Mouse (Mus musculus): ENCODE results near the gene Mkks. TPM values are rescaled to one million over a fixed set of nuclear protein-coding genes. Genes with fewer than 3 reads are reported as not detected.
"Not testable (repeated sequence)": the region's sequence is repeated elsewhere in the genome, so short reads cannot be mapped to it uniquely, and the experiment has no call there.

The Mkks gene
- polyA plus RNA-seq, 1 experiment from 2014 or later = 16.5 TPM

GRCm38 (mm10) chr2:136911958-136912411, 20.8 kb upstream of the Mkks start:
- Histone ChIP-seq H3K36me3 (ENCODE audit: control insufficient read depth, insufficient read depth, low read length) (no peaks in the 10 kb centered on the region), H3K9ac (ENCODE audit: low read length) (no peak overlapping the region), H3K9me3 (ENCODE audit: control insufficient read depth, low read length) (no peaks in the 10 kb centered on the region), H3K4me3 (ENCODE audit: low read depth, low read length) (no peak overlapping the region), H3K27me3 (ENCODE audit: control insufficient read depth, insufficient read depth, low read length) (no peaks in the 10 kb centered on the region), H3K4me2 (ENCODE audit: low read depth) (no peak overlapping the region), H3K27ac (ENCODE audit: low read depth, low read length) (no peak overlapping the region), H3K4me1 (ENCODE audit: control insufficient read depth, insufficient read depth, low read length) (peaks cover 5% of the 10 kb centered on the region; the same call in 1 of the 2 replicates)
- no peak for DNase-seq (ENCODE audit: low spot score)
- WGBS = 34% methylated on average over 4 of the region's 4 CpGs
- no peak for ATAC-seq (ENCODE audit: insufficient read depth, low FRiP score, low TSS enrichment)

GRCm38 (mm10) chr2:136909298-136909697, 18.1 kb upstream of the Mkks start:
- DNase-seq (ENCODE audit: low spot score) (no peak), ATAC-seq (ENCODE audit: insufficient read depth, low FRiP score, low TSS enrichment) (no peak)
- H3K4me1 ChIP-seq (ENCODE audit: control insufficient read depth, insufficient read depth, low read length) = peaks cover 5% of the 10 kb centered on the region; the same call in 1 of the 2 replicates
- H3K9ac ChIP-seq (ENCODE audit: low read length) = no peak overlapping the region
- 68% methylated on average over 2 of the region's 2 CpGs for WGBS
- no peak overlapping the region for H3K27ac ChIP-seq (ENCODE audit: low read depth, low read length)
- no peak overlapping the region for H3K4me3 ChIP-seq (ENCODE audit: low read depth, low read length)
- no peaks in the 10 kb centered on the region for H3K27me3 ChIP-seq (ENCODE audit: control insufficient read depth, insufficient read depth, low read length)
- H3K4me2 ChIP-seq (ENCODE audit: low read depth) = no peak overlapping the region
- no peaks in the 10 kb centered on the region for H3K9me3 ChIP-seq (ENCODE audit: control insufficient read depth, low read length)
- H3K36me3 ChIP-seq (ENCODE audit: control insufficient read depth, insufficient read depth, low read length) = no peaks in the 10 kb centered on the region

DNA sequence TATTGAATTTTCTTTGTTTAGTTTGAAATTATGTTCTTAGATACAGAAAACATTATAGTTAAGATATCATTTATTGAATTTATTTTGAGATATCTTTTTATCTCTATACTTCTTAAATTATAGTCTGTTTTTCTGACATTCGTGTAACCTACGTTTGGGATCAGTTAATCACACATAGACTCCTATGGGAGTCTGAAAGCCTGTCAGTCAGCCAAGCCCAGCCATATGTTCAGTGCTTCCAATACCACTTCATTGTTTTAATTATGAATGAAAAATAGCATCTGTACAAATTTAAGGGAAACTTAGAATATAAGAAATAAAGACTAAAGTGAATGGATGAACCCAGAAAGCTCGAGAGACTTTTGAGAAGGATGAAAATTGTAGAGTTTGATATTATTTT, 17.4 kb upstream of the Mkks start:
- WGBS = 79% methylated on average over 3 of the region's 3 CpGs
- Histone ChIP-seq H3K4me2 (ENCODE audit: low read depth) (no peak overlapping the region), H3K9ac (ENCODE audit: low read length) (no peak overlapping the region), H3K9me3 (ENCODE audit: control insufficient read depth, low read length) (no peaks in the 10 kb centered on the region), H3K4me1 (ENCODE audit: control insufficient read depth, insufficient read depth, low read length) (peaks cover 5% of the 10 kb centered on the region; the same call in 1 of the 2 replicates), H3K4me3 (ENCODE audit: low read depth, low read length) (no peak overlapping the region), H3K27ac (ENCODE audit: low read depth, low read length) (no peak overlapping the region), H3K36me3 (ENCODE audit: control insufficient read depth, insufficient read depth, low read length) (no peaks in the 10 kb centered on the region), H3K27me3 (ENCODE audit: control insufficient read depth, insufficient read depth, low read length) (no peaks in the 10 kb centered on the region)
- no peak for DNase-seq (ENCODE audit: low spot score)
- ATAC-seq (ENCODE audit: insufficient read depth, low FRiP score, low TSS enrichment) = no peak

DNA sequence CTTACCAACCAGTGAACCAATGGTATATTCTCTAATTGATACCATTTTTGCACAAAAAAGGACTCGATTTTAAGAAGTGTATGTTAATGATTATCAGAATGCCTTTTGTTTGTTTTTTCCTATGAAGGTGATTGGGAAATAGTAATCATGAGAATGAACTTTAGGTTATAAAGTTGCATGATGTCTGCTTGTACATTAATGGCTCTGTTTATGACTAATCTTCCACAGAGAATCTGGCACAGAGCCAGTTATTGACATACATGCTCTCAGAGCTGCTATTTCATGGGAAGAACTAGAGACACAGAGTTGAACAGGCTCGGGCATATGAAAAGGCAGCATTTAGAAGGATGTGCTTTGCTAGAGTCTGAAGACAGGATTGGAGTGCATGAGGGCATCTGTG, 4.9 kb upstream of the Mkks start:
- no peaks in the 10 kb centered on the region for H3K9me3 ChIP-seq (ENCODE audit: control insufficient read depth, low read length)
- DNase-seq (ENCODE audit: low spot score) (no peak), ATAC-seq (ENCODE audit: insufficient read depth, low FRiP score, low TSS enrichment) (no peak)
- no peak overlapping the region for H3K27ac ChIP-seq (ENCODE audit: low read depth, low read length)
- 77% methylated on average over 2 of the region's 2 CpGs for WGBS
- H3K4me3 ChIP-seq (ENCODE audit: low read depth, low read length) = no peak overlapping the region
- no peak overlapping the region for H3K4me2 ChIP-seq (ENCODE audit: low read depth)
- H3K36me3 ChIP-seq (ENCODE audit: control insufficient read depth, insufficient read depth, low read length) = no peaks in the 10 kb centered on the region
- no peaks in the 10 kb centered on the region for H3K4me1 ChIP-seq (ENCODE audit: control insufficient read depth, insufficient read depth, low read length)
- no peak overlapping the region for H3K9ac ChIP-seq (ENCODE audit: low read length)
- no peaks in the 10 kb centered on the region for H3K27me3 ChIP-seq (ENCODE audit: control insufficient read depth, insufficient read depth, low read length)

DNA sequence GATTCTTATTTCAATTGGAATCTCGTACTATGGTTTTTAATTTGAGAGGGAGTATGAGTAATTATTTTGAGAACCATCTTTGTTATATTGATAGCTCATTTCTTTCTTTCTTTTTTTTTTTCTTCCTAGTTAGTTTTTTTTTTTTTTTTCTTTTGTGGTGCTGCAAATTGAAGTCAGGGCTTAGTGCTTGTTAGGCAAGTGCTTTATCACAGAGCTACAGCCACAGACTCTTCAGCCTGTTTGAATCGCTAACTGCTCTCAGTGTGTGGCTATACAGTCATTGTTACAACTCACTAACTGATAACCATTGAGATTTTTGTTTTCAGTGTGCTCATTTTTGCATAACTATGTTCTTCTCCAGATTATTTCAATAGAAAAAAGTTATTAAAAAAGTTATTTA, 3.3 kb upstream of the Mkks start:
- Histone ChIP-seq H3K4me3 (ENCODE audit: low read depth, low read length) (no peak overlapping the region), H3K27ac (ENCODE audit: low read depth, low read length) (no peak overlapping the region), H3K9ac (ENCODE audit: low read length) (no peak overlapping the region), H3K36me3 (ENCODE audit: control insufficient read depth, insufficient read depth, low read length) (no peaks in the 10 kb centered on the region), H3K27me3 (ENCODE audit: control insufficient read depth, insufficient read depth, low read length) (no peaks in the 10 kb centered on the region), H3K4me1 (ENCODE audit: control insufficient read depth, insufficient read depth, low read length) (no peaks in the 10 kb centered on the region), H3K9me3 (ENCODE audit: control insufficient read depth, low read length) (no peaks in the 10 kb centered on the region), H3K4me2 (ENCODE audit: low read depth) (no peak overlapping the region)
- 80% methylated on average over 2 of the region's 2 CpGs for WGBS
- ATAC-seq (ENCODE audit: insufficient read depth, low FRiP score, low TSS enrichment) (no peak), DNase-seq (ENCODE audit: low spot score) (no peak)

DNA sequence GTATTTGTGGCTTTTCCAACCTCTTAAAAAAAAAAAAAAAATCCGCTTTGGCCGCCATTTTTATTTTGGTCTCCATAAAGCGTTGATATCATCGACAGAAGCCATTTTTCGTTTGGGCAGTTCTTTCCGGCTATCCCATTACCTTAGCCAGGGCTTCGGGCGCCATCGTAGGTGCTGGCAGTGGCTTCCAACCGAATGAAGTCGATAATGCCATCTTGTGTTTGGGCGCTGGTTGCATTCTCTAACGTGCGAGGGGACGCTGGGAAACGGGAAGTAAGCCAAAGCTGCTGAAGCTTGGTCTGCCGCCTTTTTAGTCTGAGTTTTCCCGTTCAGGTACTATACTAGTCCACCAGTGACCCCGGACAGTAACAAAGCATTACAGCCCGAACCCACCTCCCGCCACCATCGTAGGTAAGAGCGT, 772 bp upstream of the Mkks start:
- Histone ChIP-seq H3K4me2 (ENCODE audit: low read depth) (peak overlapping the region; percentile 42), H3K4me3 (ENCODE audit: low read depth, low read length) (peak overlapping the region; percentile 70), H3K9me3 (ENCODE audit: control insufficient read depth, low read length) (no peaks in the 10 kb centered on the region), H3K27me3 (ENCODE audit: control insufficient read depth, insufficient read depth, low read length) (no peaks in the 10 kb centered on the region), H3K4me1 (ENCODE audit: control insufficient read depth, insufficient read depth, low read length) (no peaks in the 10 kb centered on the region), H3K27ac (ENCODE audit: low read depth, low read length) (peak overlapping the region; percentile 34; the same call in 1 of the 2 replicates), H3K36me3 (ENCODE audit: control insufficient read depth, insufficient read depth, low read length) (no peaks in the 10 kb centered on the region), H3K9ac (ENCODE audit: low read length) (peak overlapping the region; percentile 52; the same call in 1 of the 2 replicates)
- ATAC-seq (ENCODE audit: insufficient read depth, low FRiP score, low TSS enrichment) (peak; percentile 77), DNase-seq (ENCODE audit: low spot score) (peak; percentile 94)
- WGBS = under 1% methylated on average over 23 of the region's 23 CpGs

DNA sequence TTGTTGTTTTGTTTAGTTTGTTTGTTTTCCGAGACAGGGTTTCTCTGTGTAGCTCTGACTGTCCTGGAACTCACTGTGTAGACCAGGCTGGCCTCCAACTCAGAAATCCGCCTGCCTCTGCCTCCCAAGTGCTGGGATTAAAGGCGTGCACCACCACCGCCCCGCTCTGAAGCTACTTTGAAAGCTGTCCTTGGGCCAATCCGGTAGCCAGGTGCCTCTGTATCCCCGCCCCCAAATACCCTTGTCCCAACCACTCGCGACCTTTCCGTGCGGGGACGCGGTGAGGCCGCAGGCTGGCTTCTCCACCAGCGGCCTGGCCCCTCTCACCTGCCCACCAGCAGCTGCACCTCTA, 497 bp downstream of the Mkks start:
- H3K27me3 ChIP-seq (ENCODE audit: control insufficient read depth, insufficient read depth, low read length); H3K36me3 ChIP-seq (ENCODE audit: control insufficient read depth, insufficient read depth, low read length); H3K4me1 ChIP-seq (ENCODE audit: control insufficient read depth, insufficient read depth, low read length); DNase-seq (ENCODE audit: low spot score); H3K9me3 ChIP-seq (ENCODE audit: control insufficient read depth, low read length): not testable (repeated sequence)
- peak; percentile 75 for ATAC-seq (ENCODE audit: insufficient read depth, low FRiP score, low TSS enrichment)
- peak overlapping the region; percentile 81 for H3K27ac ChIP-seq (ENCODE audit: low read depth, low read length)
- H3K4me2 ChIP-seq (ENCODE audit: low read depth) = peak overlapping the region; percentile 27
- H3K9ac ChIP-seq (ENCODE audit: low read length) = peak overlapping the region; percentile 81
- H3K4me3 ChIP-seq (ENCODE audit: low read depth, low read length) = peak overlapping the region; percentile 70
- WGBS = 5% methylated on average over 15 of the region's 15 CpGs

GRCm38 (mm10) chr2:136886846-136887245, 4.3 kb downstream of the Mkks start:
- Histone ChIP-seq H3K27ac (ENCODE audit: low read depth, low read length) (no peak overlapping the region), H3K9ac (ENCODE audit: low read length) (no peak overlapping the region), H3K4me2 (ENCODE audit: low read depth) (no peak overlapping the region), H3K4me3 (ENCODE audit: low read depth, low read length) (no peak overlapping the region), H3K27me3 (ENCODE audit: control insufficient read depth, insufficient read depth, low read length) (no peaks in the 10 kb centered on the region), H3K36me3 (ENCODE audit: control insufficient read depth, insufficient read depth, low read length) (no peaks in the 10 kb centered on the region), H3K4me1 (ENCODE audit: control insufficient read depth, insufficient read depth, low read length) (no peaks in the 10 kb centered on the region), H3K9me3 (ENCODE audit: control insufficient read depth, low read length) (no peaks in the 10 kb centered on the region)
- DNase-seq (ENCODE audit: low spot score) (peak; percentile 23), ATAC-seq (ENCODE audit: insufficient read depth, low FRiP score, low TSS enrichment) (no peak)
- WGBS = 78% methylated on average over 4 of the region's 4 CpGs

DNA sequence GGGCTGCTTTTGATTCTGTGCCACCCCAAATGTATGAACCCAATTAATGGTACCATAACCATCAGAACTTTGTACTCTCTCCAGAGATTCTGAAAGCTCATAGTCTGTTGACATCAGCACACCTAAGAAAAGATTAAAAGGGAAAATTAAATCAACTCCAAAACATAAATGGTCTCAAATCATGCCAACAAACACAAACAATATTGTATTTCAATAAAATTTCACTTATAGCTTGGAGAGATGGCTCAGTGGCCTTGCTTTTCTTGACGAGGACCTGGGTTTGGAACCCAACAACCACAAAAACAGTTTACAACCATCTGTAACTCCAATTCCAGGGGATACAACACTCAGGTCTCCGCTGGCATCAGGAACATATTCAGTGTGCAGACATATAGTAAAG, 5.6 kb downstream of the Mkks start, which contains the start of gene AL731706.2:
Gene AL731706.2, minus strand, starts transcription at position 101 of the 400 bp plus-strand sequence.
- H3K27ac ChIP-seq (ENCODE audit: low read depth, low read length) = no peak within 1 kb of the TSS
- no peaks in the 10 kb centered on the region for H3K9me3 ChIP-seq (ENCODE audit: control insufficient read depth, low read length)
- H3K4me3 ChIP-seq (ENCODE audit: low read depth, low read length) = no peak within 1 kb of the TSS
- ATAC-seq (ENCODE audit: insufficient read depth, low FRiP score, low TSS enrichment) (no peak), DNase-seq (ENCODE audit: low spot score) (no peak)
- 98% methylated on average over 2 of the region's 2 CpGs for WGBS
- no peaks in the 10 kb centered on the region for H3K4me1 ChIP-seq (ENCODE audit: control insufficient read depth, insufficient read depth, low read length)
- no peak within 1 kb of the TSS for H3K4me2 ChIP-seq (ENCODE audit: low read depth)
- no peak within 1 kb of the TSS for H3K9ac ChIP-seq (ENCODE audit: low read length)
- no peaks in the 10 kb centered on the region for H3K36me3 ChIP-seq (ENCODE audit: control insufficient read depth, insufficient read depth, low read length)
- H3K27me3 ChIP-seq (ENCODE audit: control insufficient read depth, insufficient read depth, low read length) = no peaks in the 10 kb centered on the region

All from neural tube, embryonic 11.5 days (tissue).